Mouse (Mus musculus): ENCODE data around the gene Zbtb2. TPM values are rescaled to one million over a fixed set of nuclear protein-coding genes. Genes with fewer than 3 reads are reported as not detected.
"Not testable (repeated sequence)": the region's sequence is repeated elsewhere in the genome, so short reads cannot be mapped to it uniquely, and the experiment has no call there.

The Zbtb2 gene
- 16.5 and 16.6 TPM in 2 replicates for polyA plus RNA-seq (2015; fragmentation: Nextera tagmentation; extraction: Ambion mirVana)

DNA sequence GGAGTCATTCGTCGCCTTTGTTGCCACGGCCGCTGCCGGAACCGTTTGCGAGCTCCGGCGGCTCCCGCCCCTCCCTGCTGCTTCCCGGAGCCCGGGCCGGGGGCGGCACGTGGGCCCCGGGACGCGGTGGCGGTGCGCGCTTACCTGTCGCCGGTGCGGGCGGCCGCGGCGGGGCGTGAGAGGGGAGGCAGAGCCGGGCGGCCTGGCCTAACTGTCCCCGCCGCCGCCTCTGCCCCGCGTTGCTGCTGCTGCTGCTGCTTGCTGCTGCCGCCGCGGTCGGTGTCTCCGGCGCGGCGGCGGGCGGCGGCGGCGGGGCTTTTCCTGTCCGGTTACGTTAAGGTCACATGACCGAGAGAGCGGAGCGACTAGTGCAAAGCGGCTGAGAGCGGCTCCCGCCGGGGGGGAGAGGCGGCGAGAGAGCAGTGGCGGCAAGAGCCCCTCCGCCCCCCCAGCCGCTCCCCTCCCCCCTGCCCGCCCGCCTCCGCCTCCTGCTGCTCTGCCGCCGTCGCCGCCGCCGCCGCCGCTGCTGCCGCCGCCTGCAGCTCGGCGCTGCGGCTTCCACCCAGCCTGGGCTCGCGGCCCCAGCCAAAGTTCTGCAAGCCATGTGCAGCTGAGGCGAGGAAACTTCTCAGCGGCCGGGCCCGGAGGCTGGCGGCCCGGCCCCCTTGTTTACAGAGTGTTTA is at the start of gene Zbtb2:
Gene Zbtb2 (minus strand): TSS at position 408 of the 683 bp plus-strand sequence.
- peak within 1 kb of the TSS; percentile 94 for H3K9ac ChIP-seq
- no peaks in the 10 kb centered on the region for H3K9me3 ChIP-seq
- peak within 1 kb of the TSS; percentile 91 for H3K4me3 ChIP-seq
- ATAC-seq (replicated peaks) = peak; percentile 13
- H3K4me2 ChIP-seq = peak within 1 kb of the TSS; percentile 79
- no peaks in the 10 kb centered on the region for H3K36me3 ChIP-seq (replicated peaks)
- H3K27ac ChIP-seq = peak within 1 kb of the TSS; percentile 100
- no peaks in the 10 kb centered on the region for H3K27me3 ChIP-seq (replicated peaks)
- H3K4me1 ChIP-seq = peaks cover 41% of the 10 kb centered on the region
- WGBS = under 1% methylated on average over 50 of the region's 87 CpGs

DNA sequence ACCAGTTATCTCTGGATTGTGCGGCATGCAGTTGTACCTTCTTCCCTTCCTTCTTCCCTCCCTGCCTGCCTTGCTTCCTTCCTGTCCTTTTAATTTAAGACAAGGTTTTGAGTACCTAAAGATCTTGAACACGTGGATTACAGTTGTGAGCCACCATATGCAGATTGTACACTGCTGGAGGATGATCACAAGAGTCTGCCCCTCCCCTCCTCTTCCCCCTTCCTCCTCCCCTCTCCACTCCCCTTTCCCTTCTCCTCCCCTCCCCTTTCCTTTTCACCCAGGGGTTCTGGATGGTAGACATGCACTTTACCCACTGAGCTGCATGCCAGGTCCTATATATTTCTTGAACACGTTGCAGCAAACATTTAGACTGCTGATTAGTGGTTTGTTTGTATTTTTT is 47.5 kb upstream of the Zbtb2 start:
- 90% methylated on average over 3 of the region's 3 CpGs for WGBS

DNA sequence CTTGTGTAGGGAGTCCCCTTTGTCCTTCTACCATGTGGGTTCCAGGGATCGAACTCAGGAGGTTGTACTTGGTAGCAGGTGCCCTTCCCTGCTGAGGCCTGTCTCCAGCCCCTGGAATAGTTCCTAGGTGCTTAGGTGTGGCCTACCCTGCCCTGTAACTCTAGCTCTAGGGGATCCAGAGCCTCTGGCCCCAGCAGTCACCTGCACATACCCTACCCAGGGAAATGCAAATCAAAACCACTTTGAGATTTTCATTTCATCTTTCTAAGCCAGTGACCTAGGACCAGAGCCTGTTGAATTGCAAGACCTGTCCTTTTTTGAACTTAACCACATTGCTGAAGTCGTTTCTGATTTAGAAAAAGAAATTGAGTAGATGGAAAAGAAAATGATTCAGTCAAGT is 46.0 kb upstream of the Zbtb2 start:
- not testable (repeated sequence) for H3K4me2 ChIP-seq; H3K36me3 ChIP-seq (replicated peaks); H3K9me3 ChIP-seq; ATAC-seq (replicated peaks); H3K27me3 ChIP-seq (replicated peaks); H3K27ac ChIP-seq; H3K4me3 ChIP-seq; H3K9ac ChIP-seq
- 94% methylated on average over 2 of the region's 2 CpGs for WGBS
- H3K4me1 ChIP-seq = peaks cover 16% of the 10 kb centered on the region

More for the DNA sequence above, 47.5 kb upstream of the Zbtb2 start:
- Histone ChIP-seq H3K36me3 (replicated peaks) (no peaks in the 10 kb centered on the region; the same call in 1 of the 2 replicates), H3K27ac (no peak overlapping the region), H3K4me1 (peaks cover 16% of the 10 kb centered on the region), H3K9me3 (no peaks in the 10 kb centered on the region), H3K4me3 (no peak overlapping the region), H3K9ac (no peak overlapping the region), H3K27me3 (replicated peaks) (no peaks in the 10 kb centered on the region), H3K4me2 (no peak overlapping the region)
- ATAC-seq (replicated peaks) = no peak

DNA sequence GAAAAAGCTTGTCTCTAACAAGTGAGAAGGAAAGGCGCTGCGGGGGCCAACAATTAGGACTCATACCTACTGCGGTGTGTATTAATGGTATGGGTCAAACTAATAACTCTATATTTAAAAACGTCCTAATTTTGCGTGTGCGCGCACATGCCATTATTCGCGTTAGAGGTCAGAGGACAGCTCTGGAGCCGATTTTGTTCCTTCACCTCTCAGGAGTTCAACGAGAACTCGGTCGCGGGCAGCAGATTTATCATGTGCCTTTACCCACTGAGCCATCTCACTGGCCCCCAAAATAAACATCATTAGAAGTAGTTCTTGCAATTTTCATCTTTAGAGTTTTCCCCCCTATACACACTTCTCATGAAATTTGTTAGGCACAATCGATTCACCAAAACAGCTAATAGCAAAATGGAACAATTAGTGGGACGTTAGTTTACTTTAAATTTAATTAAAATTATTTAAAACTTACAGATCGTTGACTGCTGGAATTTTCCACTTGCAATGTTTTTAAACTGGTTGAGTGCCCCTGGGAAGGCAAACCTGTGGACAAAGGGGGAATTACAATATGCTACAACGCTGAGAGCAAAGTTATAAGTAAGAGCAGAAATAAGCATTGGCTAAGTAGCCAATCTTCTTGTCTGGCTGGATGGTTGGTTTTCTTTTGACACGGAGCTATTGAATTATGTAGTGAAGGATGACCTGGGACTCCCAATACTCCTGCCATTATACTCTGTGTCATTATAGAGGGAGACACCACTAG is 45.3 kb upstream of the Zbtb2 start:
- no peaks in the 10 kb centered on the region for H3K9me3 ChIP-seq
- peak overlapping the region; percentile 60 for H3K4me3 ChIP-seq
- peak overlapping the region; percentile 65 for H3K4me2 ChIP-seq
- peak overlapping the region; percentile 82 for H3K27ac ChIP-seq
- H3K36me3 ChIP-seq (replicated peaks) = no peaks in the 10 kb centered on the region
- peak; percentile 0; the same call in 1 of the 2 replicates for ATAC-seq (replicated peaks)
- no peaks in the 10 kb centered on the region for H3K27me3 ChIP-seq (replicated peaks)
- H3K4me1 ChIP-seq = peaks cover 16% of the 10 kb centered on the region
- H3K9ac ChIP-seq = peak overlapping the region; percentile 74
- WGBS = 8% methylated on average over 19 of the region's 19 CpGs

DNA sequence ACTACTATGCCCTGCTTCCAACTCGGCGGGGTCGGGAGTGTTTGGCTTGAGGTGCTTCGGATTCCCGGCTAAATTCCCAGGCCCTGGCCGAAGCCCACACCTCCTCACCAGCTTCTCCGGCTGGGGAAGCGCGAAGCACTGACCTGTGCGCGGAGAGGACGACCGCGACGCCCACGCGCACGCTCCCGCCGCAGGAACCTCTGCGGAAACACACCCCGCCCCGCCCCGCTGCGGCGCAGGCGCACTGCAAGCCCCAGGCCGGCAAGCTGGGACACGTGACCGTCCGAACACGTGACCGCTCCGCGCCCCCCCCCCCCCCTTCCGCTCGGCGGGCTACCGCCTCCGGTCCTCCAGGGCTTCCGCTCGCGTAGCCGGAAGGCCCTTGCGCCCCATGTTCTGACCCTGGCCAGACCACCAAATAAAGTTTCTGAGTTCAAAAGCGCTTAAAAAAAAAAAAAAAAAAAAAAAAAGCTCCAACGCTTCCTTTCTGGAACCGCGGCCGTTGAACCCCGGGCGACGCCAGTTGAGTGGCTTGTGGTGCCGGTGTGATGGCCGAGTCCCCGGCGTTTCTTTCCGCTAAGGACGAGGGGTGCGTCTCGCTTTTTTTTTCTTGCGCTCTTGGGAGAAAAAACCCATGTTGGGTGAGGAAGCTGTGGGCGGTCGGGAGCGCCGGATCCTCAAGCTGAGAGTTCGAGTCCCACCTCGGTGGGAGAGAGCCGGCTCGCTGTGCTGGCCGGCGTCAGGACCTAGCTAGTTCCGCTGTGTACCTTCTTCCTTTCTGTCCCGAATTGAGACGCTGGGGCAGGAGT is 44.4 kb upstream of the Zbtb2 start, which contains the start of the genes Rmnd1 and Armt1:
Gene Rmnd1 (minus strand): TSS at position 266 of the 809 bp plus-strand sequence.
Gene Armt1 (plus strand): TSS at position 345 of the 809 bp plus-strand sequence.
- Histone ChIP-seq H3K9me3 (no peaks in the 10 kb centered on the region), H3K27me3 (replicated peaks) (no peaks in the 10 kb centered on the region), H3K27ac (peak within 1 kb of the TSS; percentile 82), H3K9ac (peak within 1 kb of the TSS; percentile 74), H3K4me1 (peaks cover 16% of the 10 kb centered on the region), H3K36me3 (replicated peaks) (0 out of 2 replicates have a peak, but pooled peaks cover 3% of the 10 kb centered on the region), H3K4me2 (peak within 1 kb of the TSS; percentile 65), H3K4me3 (peak within 1 kb of the TSS; percentile 60)
- ATAC-seq (replicated peaks) = peak; percentile 95
- under 1% methylated on average over 74 of the region's 75 CpGs for WGBS

DNA sequence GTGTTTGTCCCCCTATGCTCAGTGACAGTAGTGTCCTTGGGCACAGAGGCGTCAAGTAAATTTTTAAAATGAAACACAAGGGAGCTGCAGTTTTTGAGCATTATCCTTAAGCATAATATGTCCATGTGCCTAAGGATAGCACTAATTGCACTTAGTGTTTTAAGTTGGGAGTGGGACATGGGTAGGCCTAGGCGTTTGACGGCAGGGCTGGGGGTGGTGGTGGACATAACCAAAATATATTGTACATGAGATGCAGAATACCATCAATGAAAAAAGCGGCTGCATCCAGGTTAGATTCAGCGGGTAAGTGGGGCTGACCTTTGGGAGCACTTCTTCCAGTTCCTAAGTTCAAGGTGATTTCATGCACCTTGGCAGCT is 43.8 kb upstream of the Zbtb2 start:
- peak overlapping the region; percentile 78 for H3K27ac ChIP-seq
- no peaks in the 10 kb centered on the region for H3K9me3 ChIP-seq
- H3K4me1 ChIP-seq = peaks cover 16% of the 10 kb centered on the region
- H3K36me3 ChIP-seq (replicated peaks) = 0 out of 2 replicates have a peak, but pooled peaks cover 3% of the 10 kb centered on the region
- peak overlapping the region; percentile 60 for H3K9ac ChIP-seq
- peak overlapping the region; percentile 60 for H3K4me3 ChIP-seq
- no peaks in the 10 kb centered on the region for H3K27me3 ChIP-seq (replicated peaks)
- ATAC-seq (replicated peaks) = peak; percentile 64
- H3K4me2 ChIP-seq = peak overlapping the region; percentile 55
- 13% methylated on average over 5 of the region's 5 CpGs for WGBS

DNA sequence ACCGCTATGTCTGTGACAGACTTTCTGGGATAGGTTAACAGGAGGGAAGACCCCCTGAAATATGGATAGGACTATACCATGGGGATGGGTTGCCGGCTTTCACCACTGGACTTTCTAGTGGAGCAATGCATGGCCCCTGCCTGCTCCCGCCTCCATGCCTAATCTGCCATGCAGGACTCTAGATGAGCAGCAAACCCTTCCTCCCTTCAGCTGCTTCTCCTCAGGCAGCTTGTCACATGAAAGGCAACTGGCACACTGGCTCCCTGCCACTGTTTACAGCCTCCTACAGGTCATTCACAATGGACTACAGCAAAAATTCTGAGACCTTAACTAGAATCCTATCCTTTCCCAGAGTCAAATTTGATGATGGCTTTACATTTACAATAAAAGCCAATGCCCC is 42.9 kb upstream of the Zbtb2 start:
- Histone ChIP-seq H3K27me3 (replicated peaks) (no peaks in the 10 kb centered on the region), H3K9me3 (no peaks in the 10 kb centered on the region), H3K4me1 (peaks cover 16% of the 10 kb centered on the region), H3K36me3 (replicated peaks) (0 out of 2 replicates have a peak, but pooled peaks cover 6% of the 10 kb centered on the region), H3K4me2 (peak overlapping the region; percentile 55; the same call in 1 of the 2 replicates), H3K4me3 (no peak overlapping the region), H3K9ac (peak overlapping the region; percentile 60; the same call in 1 of the 2 replicates), H3K27ac (no peak overlapping the region)
- WGBS = 85% methylated on average over 3 of the region's 3 CpGs
- no peak for ATAC-seq (replicated peaks)

DNA sequence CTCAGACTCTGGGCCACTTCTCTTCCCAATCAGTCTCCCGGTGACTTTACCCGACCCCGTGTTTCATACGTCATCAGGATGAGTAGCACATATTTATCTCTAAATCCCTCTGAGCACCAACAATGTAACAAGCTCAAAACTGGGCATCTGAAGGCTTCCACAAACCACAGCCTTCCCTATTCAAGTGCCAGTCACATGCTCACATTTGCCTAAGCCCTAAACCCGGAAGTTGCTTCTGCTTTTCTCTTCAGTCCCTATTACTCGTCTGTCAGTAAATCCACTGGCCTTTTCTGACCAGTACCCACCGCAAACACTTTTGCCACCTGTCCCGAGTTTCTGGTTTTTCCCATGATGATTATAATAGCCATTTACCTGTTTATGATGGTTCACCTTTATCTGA is 42.5 kb upstream of the Zbtb2 start:
- H3K4me2 ChIP-seq = no peak overlapping the region
- 80% methylated on average over 8 of the region's 8 CpGs for WGBS
- H3K27me3 ChIP-seq (replicated peaks) = no peaks in the 10 kb centered on the region
- peaks cover 16% of the 10 kb centered on the region for H3K4me1 ChIP-seq
- H3K36me3 ChIP-seq (replicated peaks) = 0 out of 2 replicates have a peak, but pooled peaks cover 6% of the 10 kb centered on the region
- no peak overlapping the region for H3K27ac ChIP-seq
- ATAC-seq (replicated peaks) = no peak
- no peaks in the 10 kb centered on the region for H3K9me3 ChIP-seq
- no peak overlapping the region for H3K9ac ChIP-seq
- no peak overlapping the region for H3K4me3 ChIP-seq

DNA sequence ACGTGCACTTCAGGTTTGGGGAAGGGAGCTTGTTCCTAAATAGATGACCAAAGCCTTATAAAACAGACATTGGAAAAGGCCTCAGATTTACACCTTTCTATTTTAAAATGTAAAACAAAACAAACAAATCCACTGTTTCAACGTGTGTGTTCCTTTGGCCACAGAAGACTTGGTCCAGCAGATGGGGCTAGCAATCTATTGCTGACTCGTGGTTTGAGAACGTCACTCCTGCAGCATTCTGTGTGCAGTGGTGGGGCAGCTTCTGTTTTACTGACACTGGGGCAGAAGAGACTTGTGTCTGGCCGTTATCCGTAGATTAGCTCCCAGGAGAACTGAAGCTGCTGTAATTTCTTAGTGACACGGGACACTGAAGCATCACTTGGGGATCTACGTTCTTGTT is 37.3 kb upstream of the Zbtb2 start:
- no peak overlapping the region for H3K9ac ChIP-seq
- H3K27ac ChIP-seq = no peak overlapping the region
- WGBS = 84% methylated on average over 8 of the region's 8 CpGs
- H3K4me2 ChIP-seq = no peak overlapping the region
- ATAC-seq (replicated peaks) = no peak
- H3K9me3 ChIP-seq = no peaks in the 10 kb centered on the region
- no peaks in the 10 kb centered on the region for H3K27me3 ChIP-seq (replicated peaks)
- no peak overlapping the region for H3K4me3 ChIP-seq
- no peaks in the 10 kb centered on the region for H3K4me1 ChIP-seq
- H3K36me3 ChIP-seq (replicated peaks) = 0 out of 2 replicates have a peak, but pooled peaks cover 6% of the 10 kb centered on the region

DNA sequence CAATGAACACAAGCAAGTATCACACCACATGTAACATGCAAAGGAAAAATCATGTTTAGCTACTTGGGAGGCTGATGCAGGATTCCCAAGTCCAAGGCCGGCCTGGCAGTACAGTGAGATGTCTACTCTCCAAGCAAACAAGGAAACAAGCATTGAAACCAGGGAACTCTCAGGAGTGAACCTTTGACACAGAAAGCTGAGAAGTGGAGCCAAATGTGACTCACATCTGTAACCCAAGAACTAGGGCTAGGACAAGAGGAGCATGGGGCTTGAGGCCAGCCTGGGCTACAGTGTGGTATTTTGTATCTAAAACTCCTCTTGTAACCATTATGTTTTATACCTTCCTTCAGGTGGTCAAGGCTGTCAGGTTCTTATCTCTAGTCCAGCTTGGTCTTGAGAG is 19.3 kb upstream of the Zbtb2 start:
- Histone ChIP-seq H3K4me1 (no peaks in the 10 kb centered on the region), H3K4me3 (no peak overlapping the region), H3K27me3 (replicated peaks) (no peaks in the 10 kb centered on the region), H3K4me2 (no peak overlapping the region), H3K27ac (no peak overlapping the region), H3K36me3 (replicated peaks) (peaks cover 7% of the 10 kb centered on the region), H3K9ac (no peak overlapping the region), H3K9me3 (no peaks in the 10 kb centered on the region)
- no peak for ATAC-seq (replicated peaks)
- WGBS = 100% methylated on average over 1 of the region's 1 CpGs

DNA sequence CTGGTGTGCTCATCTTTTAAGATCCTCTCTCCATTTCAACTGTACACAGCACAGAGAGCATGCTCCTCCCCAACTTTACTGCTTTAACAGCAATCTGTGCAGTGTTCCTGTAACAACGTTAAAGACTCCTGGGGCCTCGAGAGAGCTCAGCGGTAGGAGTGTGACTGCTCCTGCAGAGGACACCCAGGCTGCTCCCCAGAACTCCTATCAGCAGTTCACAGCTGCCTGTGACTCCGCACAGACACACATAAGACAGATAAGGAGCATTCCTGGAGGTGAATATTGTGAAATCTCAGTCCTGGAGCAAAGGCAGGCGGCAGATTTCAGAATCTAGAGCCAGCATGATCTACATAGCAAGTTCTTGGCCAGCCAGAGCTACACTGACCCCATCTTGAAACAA is 17.6 kb upstream of the Zbtb2 start:
- peak; percentile 18; the same call in 1 of the 2 replicates for ATAC-seq (replicated peaks)
- peaks cover 7% of the 10 kb centered on the region for H3K36me3 ChIP-seq (replicated peaks)
- WGBS = 89% methylated on average over 5 of the region's 5 CpGs

More for the DNA sequence above, 17.6 kb upstream of the Zbtb2 start:
- Histone ChIP-seq H3K4me1 (no peaks in the 10 kb centered on the region), H3K9me3 (no peaks in the 10 kb centered on the region), H3K9ac (no peak overlapping the region), H3K27ac (no peak overlapping the region), H3K4me2 (no peak overlapping the region), H3K27me3 (replicated peaks) (no peaks in the 10 kb centered on the region), H3K4me3 (no peak overlapping the region)
